Mouse (Mus musculus): ENCODE data around the gene Perp.

The Perp gene

GRCm38 (mm10) chr10:18844441-18845286 lies at the start of gene Perp:
Gene Perp (plus strand): TSS chr10:18845020.
- DNase-seq, result peak; percentile 55 to 70

GRCm38 (mm10) chr10:18811751-18812150 lies 33.1 kb upstream of the Perp start:
- no peak for DNase-seq

GRCm38 (mm10) chr10:18816560-18816959 lies 28.3 kb upstream of the Perp start:
- DNase-seq, result peak; percentile 9 to 39

- DNase-seq, result no peak
Observed at GRCm38 (mm10) chr10:18825143-18825542, 19.7 kb upstream of the Perp start.

- DNase-seq, result no peak
Observed at GRCm38 (mm10) chr10:18826107-18826506, 18.7 kb upstream of the Perp start.

- no peak for DNase-seq
Observed at GRCm38 (mm10) chr10:18827936-18828335, 16.9 kb upstream of the Perp start.

- no peak for DNase-seq
Observed at GRCm38 (mm10) chr10:18830359-18830758, 14.5 kb upstream of the Perp start.

GRCm38 (mm10) chr10:18831823-18832222 lies 13.0 kb upstream of the Perp start:
- DNase-seq, result no peak

GRCm38 (mm10) chr10:18834389-18834788 lies 10.4 kb upstream of the Perp start:
- DNase-seq, result no peak

GRCm38 (mm10) chr10:18835684-18836479 lies 8.9 kb upstream of the Perp start:
- peak; percentile 25 to 41 for DNase-seq

- no peak for DNase-seq
Observed at GRCm38 (mm10) chr10:18839530-18839929, 5.3 kb upstream of the Perp start.

- DNase-seq, result no peak
Observed at GRCm38 (mm10) chr10:18840736-18841135, 4.1 kb upstream of the Perp start.

- DNase-seq, result no peak
Observed at GRCm38 (mm10) chr10:18845287-18845662, 455 bp downstream of the Perp start.

GRCm38 (mm10) chr10:18845711-18846110 lies 891 bp downstream of the Perp start:
- no peak for DNase-seq

GRCm38 (mm10) chr10:18846474-18847264 lies 1.8 kb downstream of the Perp start:
- DNase-seq, result no peak

- no peak for DNase-seq
Observed at GRCm38 (mm10) chr10:18850177-18850576, 5.4 kb downstream of the Perp start.

GRCm38 (mm10) chr10:18853417-18853816 lies 8.6 kb downstream of the Perp start:
- DNase-seq, result no peak

- no peak for DNase-seq
Observed at GRCm38 (mm10) chr10:18857244-18857643, 12.4 kb downstream of the Perp start.

GRCm38 (mm10) chr10:18859632-18860031 lies 14.8 kb downstream of the Perp start:
- no peak for DNase-seq

- DNase-seq, result no peak
Observed at GRCm38 (mm10) chr10:18860119-18860824, 15.5 kb downstream of the Perp start.

GRCm38 (mm10) chr10:18860831-18861230 lies 16.0 kb downstream of the Perp start:
- no peak for DNase-seq

- no peak for DNase-seq
Observed at GRCm38 (mm10) chr10:18861418-18861817, 16.6 kb downstream of the Perp start.

Measured in cerebellum, adult 18-20 months (tissue).